Mouse (Mus musculus): Measurements from ENCODE around the gene Topors. TPM values are rescaled to one million over a fixed set of nuclear protein-coding genes. Genes with fewer than 3 reads are reported as not detected.

Topors gene
- total RNA-seq, 2 experiments from 2014 or later, result 12.1 to 12.3 TPM

DNA sequence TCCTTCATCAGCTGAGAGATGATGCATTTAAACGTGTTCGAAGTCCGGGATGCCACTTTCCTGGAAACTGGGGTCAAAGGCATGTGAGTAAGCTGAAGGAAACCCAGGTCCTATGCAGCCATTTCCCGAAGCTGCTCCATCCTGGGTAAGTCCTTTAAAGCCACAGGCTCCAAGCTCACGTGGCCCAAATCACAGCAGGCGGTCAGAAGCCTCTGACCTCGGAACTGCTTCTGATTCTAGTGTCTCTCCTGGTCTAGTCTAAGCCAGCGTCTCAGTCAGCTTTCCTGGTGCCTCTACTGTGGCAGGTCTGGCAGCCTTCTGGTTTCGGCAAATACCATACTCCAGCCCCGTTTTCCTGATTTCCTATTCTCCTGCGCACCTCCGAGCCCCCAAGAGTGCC is 49.2 kb downstream of the Topors start:
- intact Hi-C loops (cut with DNase I), result no loop called here
- no peak for DNase-seq

DNA sequence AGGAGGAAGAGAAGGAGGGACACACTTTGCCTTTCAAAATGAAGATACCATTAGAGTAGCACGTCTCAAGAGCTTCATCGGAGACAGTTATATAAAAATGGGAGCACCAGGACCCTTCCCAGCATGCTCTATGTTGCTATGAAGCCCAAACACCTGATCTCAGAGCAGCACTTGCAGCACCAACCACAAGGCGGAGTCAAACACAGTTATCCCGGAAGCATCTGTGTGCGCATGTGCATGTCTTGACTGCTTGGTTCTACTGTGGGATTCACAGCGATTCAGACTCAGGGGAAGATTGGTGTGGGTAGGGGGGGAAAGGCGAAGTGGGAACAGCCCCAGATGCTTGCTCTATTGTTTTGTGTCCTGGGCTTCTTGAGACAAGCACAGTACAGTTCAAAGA is 51.3 kb downstream of the Topors start:
- intact Hi-C loops (cut with DNase I), result loop anchor here (5.0 kb wide), 1 partner anchor 69 kb away; no protein-coding TSS in a partner anchor
- peak in 1 of 2 experiments; percentile 21 for DNase-seq

- no peak for DNase-seq
- intact Hi-C loops (cut with DNase I), result loop anchor here (5.0 kb wide), 1 partner anchor 69 kb away; no protein-coding TSS in a partner anchor
Measured at GRCm38 (mm10) chr4:40217910-40218309, 51.7 kb downstream of the Topors start.

GRCm38 (mm10) chr4:40212177-40212576 is 57.5 kb downstream of the Topors start:
- DNase-seq, result no peak
- intact Hi-C loops (cut with DNase I), result no loop called here

Other genes with a start within 250 kb of the Topors start
- 10 to 100 TPM; 35.7 to 37.1 TPM for gene Aco1, start 126.8 kb downstream of the Topors start, total RNA-seq (2021)
- 1 to 10 TPM; 8.1 to 9.1 TPM for gene Ddx58, start 30.0 kb downstream of the Topors start, total RNA-seq (2021)
- gene Smim27, start 271 bp downstream of the Topors start, total RNA-seq (2021), result 10 to 100 TPM; 28.2 to 42.4 TPM
- gene Ndufb6, start 9.6 kb upstream of the Topors start, total RNA-seq (2021), result 100 to 1,000 TPM; 448 to 463 TPM
- gene Tmem215, start 202.3 kb upstream of the Topors start, total RNA-seq (2021), result not detected